Mouse (Mus musculus) adrenal gland, adult 8-10 months (tissue): ENCODE data around the gene Prkd3. TPM values are rescaled to one million over a fixed set of nuclear protein-coding genes. Genes with fewer than 3 reads are reported as not detected.
A peak's percentile ranks its signal among the peaks of the same experiment; 100 is the strongest.

Experiments
- DNase-seq: peaks from one replicate; pipeline ENCODE4 v3.0.0; 2022
- total RNA-seq, 4 experiments: library from RNA; stranded (reverse); gene quantifications; 2 replicates each; pipeline ENCODE4 v1.2.4; 2022

The Prkd3 gene
- total RNA-seq, 4 experiments from 2014 or later: 26.2 to 34.8 (median 30.1) TPM

GRCm38 (mm10) chr17:78999745-79000270 lies 20.8 kb downstream of the Prkd3 start:
- DNase-seq: no peak

GRCm38 (mm10) chr17:78999189-78999588 lies 21.4 kb downstream of the Prkd3 start:
- no peak for DNase-seq

- DNase-seq: no peak
Measured at GRCm38 (mm10) chr17:78998130-78998529, 22.5 kb downstream of the Prkd3 start.

GRCm38 (mm10) chr17:78994931-78995820 lies 25.4 kb downstream of the Prkd3 start:
- DNase-seq: no peak

GRCm38 (mm10) chr17:78994382-78994781 lies 26.2 kb downstream of the Prkd3 start:
- DNase-seq: no peak

GRCm38 (mm10) chr17:78993670-78994069 lies 26.9 kb downstream of the Prkd3 start:
- DNase-seq: no peak

- DNase-seq: no peak
Measured at GRCm38 (mm10) chr17:78992303-78993027, 28.2 kb downstream of the Prkd3 start.

GRCm38 (mm10) chr17:78991549-78991948 lies 29.1 kb downstream of the Prkd3 start:
- DNase-seq: no peak

GRCm38 (mm10) chr17:78989015-78989414 lies 31.6 kb downstream of the Prkd3 start:
- DNase-seq: no peak

- DNase-seq: no peak
Measured at GRCm38 (mm10) chr17:78983736-78984135, 36.9 kb downstream of the Prkd3 start.

GRCm38 (mm10) chr17:78983166-78983565 lies 37.5 kb downstream of the Prkd3 start:
- DNase-seq: no peak

- DNase-seq: no peak
Measured at GRCm38 (mm10) chr17:78968500-78968899, 52.1 kb downstream of the Prkd3 start.

GRCm38 (mm10) chr17:78966092-78966883 lies 54.3 kb downstream of the Prkd3 start:
- DNase-seq: no peak

GRCm38 (mm10) chr17:78964387-78964786 lies 56.2 kb downstream of the Prkd3 start:
- no peak for DNase-seq

- DNase-seq: no peak
Measured at GRCm38 (mm10) chr17:78959473-78959872, 61.1 kb downstream of the Prkd3 start.

GRCm38 (mm10) chr17:78953240-78953639 lies 67.4 kb downstream of the Prkd3 start:
- DNase-seq: no peak

GRCm38 (mm10) chr17:78952070-78952469 lies 68.5 kb downstream of the Prkd3 start:
- DNase-seq: no peak

GRCm38 (mm10) chr17:78951225-78951624 lies 69.4 kb downstream of the Prkd3 start:
- DNase-seq: no peak

GRCm38 (mm10) chr17:78942579-78942978 lies 78.0 kb downstream of the Prkd3 start:
- DNase-seq: no peak

- DNase-seq: no peak
Measured at GRCm38 (mm10) chr17:78938927-78939326, 81.7 kb downstream of the Prkd3 start.

- peak; percentile 9 for DNase-seq
Measured at GRCm38 (mm10) chr17:78937229-78937853, 83.3 kb downstream of the Prkd3 start.
